Mouse (Mus musculus) cerebellum, adult 18-20 months (tissue): Measurements from ENCODE around the gene Spint2.

Source experiments
- DNase-seq, 2 experiments: peaks; one replicate each; pipeline ENCODE4 v3.0.0; 2021

The Spint2 gene

DNA sequence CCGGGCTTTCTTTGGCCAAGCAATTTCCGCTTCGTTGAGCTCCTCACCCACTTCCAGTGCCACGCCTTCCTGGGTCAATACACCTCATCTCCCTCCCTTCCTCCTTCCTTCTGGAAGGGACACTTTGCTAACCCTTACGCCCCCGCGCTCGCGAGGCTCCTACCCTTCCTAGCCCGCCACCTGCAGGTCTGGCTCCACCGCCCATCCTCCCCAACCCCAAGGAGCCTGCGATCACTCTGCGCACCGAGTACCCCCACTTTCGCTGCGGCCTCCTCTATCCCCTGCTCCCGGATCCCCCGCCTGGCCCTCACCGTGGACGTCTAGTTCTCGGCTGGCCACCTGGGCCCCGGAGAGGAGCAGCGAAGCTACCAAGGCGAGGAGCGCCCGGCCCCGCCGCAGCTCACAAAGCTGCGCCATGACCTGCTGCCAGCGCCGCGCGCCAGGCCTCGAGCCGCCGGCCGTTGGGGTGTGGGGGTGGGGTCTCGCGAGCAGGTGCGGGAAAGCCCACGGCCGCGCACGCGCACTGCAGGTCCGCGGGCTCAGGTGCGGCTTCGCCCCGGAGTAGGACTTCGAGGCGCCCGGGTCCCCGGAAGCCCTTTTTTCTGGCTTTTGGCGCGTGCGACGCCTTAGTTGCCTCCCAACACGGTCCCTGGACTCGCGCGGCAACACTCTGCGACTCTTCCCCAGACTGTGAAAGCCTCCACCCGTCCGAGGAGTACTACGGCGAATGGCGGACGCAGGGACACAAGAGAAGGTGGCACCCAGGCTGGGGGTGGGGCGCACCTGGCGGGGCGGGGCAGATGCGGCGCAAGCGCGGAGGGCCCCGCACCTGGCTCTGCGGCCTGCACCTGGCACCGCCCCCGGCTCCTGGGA lies at the start of gene Spint2:
TSS of gene Spint2 (minus strand) at position 712 of the 873 bp plus-strand sequence.
- peak; percentile 80 to 85 for DNase-seq

GRCm38 (mm10) chr7:29328984-29329383 lies 47.3 kb upstream of the Spint2 start:
- no peak for DNase-seq

DNA sequence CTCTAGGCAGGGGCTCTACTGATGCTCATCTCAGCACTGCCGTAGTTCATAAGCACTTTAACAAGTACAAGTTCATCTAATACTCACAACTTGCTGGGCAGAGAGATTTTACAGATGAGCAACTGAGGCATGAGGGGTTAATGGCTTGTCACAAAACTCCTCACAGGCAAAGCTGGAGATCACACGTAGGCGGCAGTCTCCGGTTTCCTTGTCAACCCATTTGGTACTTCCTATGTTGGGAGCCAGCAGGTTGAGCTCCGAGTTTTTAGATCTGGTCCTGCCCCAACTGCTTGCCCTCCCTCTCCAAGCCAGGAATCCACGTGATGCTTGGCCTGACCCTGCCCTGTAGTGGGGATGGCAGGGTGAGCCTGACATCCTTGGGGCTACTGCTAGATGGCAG lies 45.4 kb upstream of the Spint2 start:
- no peak for DNase-seq

GRCm38 (mm10) chr7:29319337-29320307 lies 37.9 kb upstream of the Spint2 start:
- no peak for DNase-seq

- DNase-seq: no peak
These were observed 36.6 kb upstream of the Spint2 start for GRCm38 (mm10) chr7:29318115-29318911.

DNA sequence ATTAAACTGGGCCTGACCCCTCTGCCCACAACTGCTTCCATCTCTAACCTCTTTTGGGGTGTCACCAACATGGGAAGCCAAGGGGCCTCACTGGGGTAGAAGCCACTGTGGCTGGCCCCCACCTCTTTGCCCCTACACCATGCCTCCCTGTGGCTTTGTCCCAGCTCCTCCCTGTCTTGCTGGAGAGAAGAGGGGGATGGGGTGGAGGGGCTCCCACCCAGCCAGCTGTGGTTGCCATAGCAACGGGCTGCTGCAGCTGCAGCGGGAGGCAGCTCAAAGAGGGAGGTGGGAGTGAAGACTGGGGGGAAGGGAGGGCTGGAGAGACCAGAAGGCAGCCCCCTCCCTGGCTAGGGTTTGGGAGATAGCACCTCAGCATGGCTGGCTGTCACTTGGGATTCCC lies 35.8 kb upstream of the Spint2 start:
- DNase-seq: no peak

DNA sequence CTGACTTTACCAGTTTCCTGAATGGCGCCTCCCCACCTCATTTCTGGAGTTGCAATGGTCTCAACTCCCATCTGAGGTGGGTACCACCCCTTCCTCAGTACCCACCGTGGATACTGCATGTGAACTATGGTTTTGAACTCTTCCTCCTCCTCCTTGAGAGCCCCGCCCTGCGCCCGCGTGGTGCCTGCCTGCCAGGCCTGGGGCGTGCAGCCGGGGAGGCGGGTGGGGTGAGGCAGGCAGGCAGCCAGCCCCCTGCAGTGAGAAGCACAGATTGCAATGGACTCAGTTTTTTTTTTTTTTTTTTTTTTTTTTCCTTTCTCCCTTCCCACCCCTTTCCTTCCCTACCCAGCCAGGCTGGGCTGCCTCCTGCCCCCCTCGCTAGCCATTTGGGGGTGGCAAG lies 35.3 kb upstream of the Spint2 start:
- DNase-seq: peak; percentile 70 to 77

GRCm38 (mm10) chr7:29316137-29316734 lies 34.5 kb upstream of the Spint2 start:
- no peak for DNase-seq

DNA sequence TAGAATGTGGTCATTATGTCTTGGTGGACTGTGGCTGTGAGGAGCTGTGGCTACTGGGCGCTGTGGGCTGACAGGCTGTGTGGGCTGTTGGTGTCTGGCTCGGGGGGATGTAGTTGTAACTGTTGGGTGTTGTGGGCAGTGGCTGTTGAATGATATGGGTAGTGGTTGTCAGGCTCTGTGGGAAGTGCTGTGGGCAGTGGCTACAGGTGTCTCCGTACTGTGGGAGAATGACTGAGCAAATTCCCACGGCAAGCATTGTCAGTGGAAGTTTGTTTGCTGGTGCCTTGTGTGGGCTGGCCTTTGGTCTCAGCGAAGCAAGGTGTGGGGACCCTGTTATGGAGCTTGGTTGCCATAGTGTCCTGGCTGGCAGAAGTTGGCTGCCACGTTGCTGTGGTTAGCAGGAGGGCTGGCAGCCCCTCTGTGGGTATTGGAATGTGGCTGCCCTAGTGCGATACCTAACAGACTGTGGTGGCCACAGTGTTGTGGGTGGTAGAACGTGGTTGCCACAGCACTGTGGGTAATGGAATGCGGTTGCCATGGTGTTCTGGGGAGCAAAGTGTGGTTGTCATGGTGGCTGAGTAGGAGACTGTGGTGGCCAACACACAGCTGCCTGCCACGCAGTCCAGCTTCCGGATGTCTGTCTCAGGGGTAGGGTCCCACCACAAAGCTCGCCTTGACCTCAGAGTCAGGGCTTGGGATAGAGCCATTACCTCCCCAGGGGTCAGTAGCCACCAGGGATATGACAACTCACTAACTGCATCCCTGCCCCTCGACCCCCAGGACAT lies 33.3 kb upstream of the Spint2 start:
- DNase-seq: no peak

DNA sequence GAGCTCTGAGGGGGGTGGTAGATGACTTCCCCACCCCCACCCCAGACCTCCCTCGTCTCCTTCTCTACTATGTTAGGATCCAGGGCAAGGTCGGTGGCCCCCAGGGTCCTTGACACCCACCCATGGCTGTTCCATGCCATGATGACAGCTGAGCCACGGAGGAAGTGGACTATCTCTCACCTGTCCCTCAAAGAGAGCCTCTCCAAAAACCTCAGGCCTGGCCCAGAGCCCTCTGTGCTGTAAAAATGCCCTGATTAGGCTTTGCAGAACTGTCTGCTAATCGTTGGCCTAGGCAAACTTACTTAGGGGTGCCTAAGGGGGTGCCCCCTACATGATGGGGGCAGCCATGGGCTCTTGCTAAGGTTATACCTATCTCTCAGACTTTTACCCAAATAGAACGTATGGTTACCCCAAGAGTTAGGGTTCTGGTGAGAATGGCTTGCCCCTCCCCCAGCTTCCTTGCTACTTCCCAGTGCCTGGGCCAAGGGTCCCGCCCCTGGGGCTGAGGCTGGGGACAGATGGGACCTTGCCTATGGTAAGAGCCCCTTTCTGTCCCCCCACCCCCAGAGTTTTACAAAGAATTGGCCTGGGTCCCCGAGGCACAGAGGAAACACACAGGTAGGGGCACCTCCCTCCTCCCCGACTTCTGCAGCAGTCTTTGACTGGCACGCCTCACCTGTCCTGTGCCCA lies 32.0 kb upstream of the Spint2 start:
- no peak for DNase-seq

DNA sequence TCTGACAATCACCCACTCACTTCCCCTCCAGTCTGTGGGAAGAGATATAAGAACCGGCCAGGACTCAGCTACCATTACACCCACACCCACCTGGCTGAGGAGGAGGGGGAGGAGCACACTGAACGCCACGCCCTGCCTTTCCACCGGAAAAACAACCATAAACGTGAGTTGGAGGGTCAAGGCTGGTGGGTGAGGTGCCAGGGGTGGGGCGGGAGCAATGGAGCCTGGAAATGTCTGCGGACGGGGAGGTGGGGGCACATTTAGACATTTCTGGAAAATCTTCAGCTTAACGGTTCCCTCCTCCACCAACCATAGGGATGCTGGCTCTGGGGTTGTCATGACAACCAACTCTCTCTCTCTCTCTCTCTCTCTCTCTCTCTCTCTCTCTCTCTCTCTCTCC lies 31.3 kb upstream of the Spint2 start:
- no peak for DNase-seq

DNA sequence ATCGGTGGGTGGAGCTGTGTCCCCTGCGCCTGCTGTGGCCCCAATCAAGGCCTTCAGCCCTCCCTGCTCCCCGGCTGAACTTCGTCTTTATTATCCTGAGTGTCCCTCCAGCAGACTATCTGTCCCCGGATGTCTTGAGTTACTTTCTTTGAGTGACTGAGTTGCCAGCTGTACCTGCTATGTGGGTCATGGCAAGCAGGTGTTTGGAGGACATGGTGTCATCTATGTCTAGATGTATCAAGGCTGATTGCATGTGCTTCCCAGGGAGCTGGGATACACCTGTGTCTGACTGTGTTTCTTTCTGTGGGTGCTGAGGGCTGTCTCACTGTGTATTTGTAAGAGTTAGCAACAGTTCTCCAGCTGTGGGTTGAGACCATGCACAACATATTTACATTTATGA lies 28.0 kb upstream of the Spint2 start:
- DNase-seq: no peak

GRCm38 (mm10) chr7:29309221-29309721 lies 27.6 kb upstream of the Spint2 start:
- peak; percentile 68 to 76 for DNase-seq

DNA sequence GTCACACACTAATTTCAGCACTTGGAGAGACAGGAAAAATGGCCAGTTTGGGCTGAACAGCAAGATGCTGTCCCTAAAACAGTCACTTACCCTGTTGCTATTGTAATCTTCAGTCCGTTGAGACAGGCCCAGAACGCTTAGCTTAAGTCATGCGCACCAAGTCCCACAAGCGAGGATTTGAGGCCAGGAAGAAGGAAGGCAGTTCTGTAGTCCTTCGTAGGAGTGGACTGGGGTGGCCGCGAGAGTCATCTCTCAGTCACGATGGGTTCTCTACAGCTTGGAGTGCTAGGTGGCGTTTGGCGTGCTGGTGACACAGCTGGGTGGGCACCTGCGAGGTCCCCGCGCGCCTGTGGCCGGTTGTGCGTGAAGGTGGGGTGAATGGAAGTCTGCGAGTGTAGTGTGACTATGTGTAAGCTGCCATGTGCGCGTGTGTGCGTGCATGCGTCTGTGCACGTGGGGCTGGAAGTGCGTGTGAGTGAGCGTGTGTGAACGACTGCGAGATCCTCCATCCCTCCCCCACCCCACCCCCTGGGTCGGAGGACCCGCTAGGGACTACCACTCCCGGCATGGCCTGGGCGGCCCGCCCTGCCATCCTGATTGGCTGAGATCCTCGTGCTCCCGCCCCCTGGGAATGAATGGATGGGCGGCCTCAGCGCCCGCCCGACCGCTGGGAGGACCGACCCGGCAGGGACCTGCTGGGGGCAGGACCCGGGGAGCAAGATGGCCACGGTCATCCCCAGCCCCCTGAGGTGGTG lies 25.8 kb upstream of the Spint2 start:
- peak; percentile 97 for DNase-seq

DNA sequence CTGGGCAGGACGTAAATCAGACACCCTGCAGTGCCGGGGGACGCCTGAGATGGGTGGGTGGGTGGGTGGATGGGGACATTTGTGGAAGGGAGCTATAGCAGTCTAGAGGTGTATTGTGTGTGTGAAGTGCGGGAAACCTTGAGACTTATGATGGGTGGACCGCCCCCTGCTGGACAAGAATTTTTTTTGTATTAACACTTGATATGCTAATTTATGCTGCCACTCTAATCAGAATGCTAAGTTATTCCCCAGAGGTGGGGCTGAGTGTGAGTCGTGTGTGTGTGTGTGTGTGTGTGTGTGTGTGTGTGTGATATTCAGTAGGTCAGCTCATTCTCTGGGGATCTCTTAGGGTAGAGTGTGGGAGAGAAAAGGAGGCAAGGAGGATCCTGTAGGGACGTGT lies 24.9 kb upstream of the Spint2 start:
- peak; percentile 67 to 73 for DNase-seq

DNA sequence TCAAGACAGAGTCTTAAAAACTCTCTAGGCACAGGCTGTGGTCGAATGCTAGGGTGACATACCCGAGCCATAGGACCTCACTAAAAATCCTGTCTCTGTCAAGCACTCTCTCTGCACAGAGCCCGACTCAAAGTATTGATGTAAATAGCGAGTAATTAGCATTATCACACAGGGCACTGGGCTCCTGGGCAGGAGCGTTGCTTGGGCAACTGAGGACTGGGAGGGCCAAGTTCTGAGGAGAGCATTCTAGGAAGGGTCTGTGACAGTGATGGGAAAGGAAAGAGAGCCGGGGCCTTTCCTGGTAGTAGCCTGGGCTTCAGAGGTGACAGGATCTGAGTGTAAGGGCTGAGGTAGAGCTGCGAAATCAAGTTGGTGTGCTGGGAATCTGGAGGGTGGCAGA lies 24.4 kb upstream of the Spint2 start:
- no peak for DNase-seq

DNA sequence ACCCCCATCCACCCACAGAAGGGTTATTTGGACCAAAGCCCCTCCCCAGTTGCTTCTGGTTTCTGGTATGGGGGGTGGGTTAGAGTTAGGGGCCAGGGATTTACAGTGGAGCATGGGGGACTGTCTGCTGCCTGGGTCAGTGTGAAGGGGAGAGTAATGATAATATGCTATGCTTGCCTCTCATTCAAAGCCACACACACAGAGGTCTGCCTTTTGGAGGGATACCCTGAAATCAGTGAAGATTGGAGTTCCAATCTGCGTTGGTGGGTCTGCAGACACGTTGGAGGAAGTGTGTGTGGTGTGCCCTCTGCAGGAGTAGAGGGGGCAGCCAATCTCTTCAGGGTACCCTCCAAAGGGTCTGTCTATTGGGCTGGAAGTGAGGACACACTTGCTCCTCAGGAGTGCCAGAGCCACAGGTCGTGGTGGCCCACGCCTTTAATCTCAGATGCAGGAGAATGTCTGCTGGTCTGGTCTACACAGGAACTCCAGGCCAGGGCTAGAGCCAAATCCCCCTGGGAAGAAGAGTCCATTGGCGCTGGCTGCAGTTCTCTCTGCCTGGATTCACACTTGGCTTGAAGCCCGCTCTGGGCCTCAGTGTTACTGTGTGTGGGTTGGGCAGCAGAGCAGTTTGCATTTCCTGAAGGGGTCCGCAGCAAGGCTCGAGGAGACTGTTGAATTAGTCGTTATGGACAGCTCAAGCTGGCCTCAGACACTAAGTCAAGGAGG lies 23.7 kb upstream of the Spint2 start:
- peak in 1 of 2 experiments; percentile 58 for DNase-seq

- peak in 1 of 2 experiments; percentile 50 for DNase-seq
These were observed 23.0 kb upstream of the Spint2 start for GRCm38 (mm10) chr7:29304463-29305262.
